Mouse (Mus musculus): ENCODE measurements around the gene Vsx2. TPM values are rescaled to one million over a fixed set of nuclear protein-coding genes. Genes with fewer than 3 reads are reported as not detected.
"Not testable (repeated sequence)": the region's sequence is repeated elsewhere in the genome, so short reads cannot be mapped to it uniquely, and the experiment has no call there.

The Vsx2 gene
- 0.08 and 0.37 TPM in 2 replicates for polyA plus RNA-seq (2016; fragmentation: Nextera tagmentation; extraction: Ambion mirVana)

- H3K27ac ChIP-seq, result no peak within 1 kb of the TSS
- H3K36me3 ChIP-seq (replicated peaks), result no peaks in the 10 kb centered on the region
- H3K4me2 ChIP-seq, result peak within 1 kb of the TSS; percentile 32; the same call in 1 of the 2 replicates
- no peak within 1 kb of the TSS for H3K9ac ChIP-seq
- WGBS, result 1% methylated on average over 25 of the region's 25 CpGs
- peak within 1 kb of the TSS; percentile 23; the same call in 1 of the 2 replicates for H3K4me3 ChIP-seq (replicated peaks)
- H3K27me3 ChIP-seq, result peaks cover 90% of the 10 kb centered on the region
- no peaks in the 10 kb centered on the region for H3K9me3 ChIP-seq
- no peak for ATAC-seq (ENCODE audit: low FRiP score)
- peaks cover 22% of the 10 kb centered on the region for H3K4me1 ChIP-seq
These were observed at the start of gene Vsx2 for GRCm38 (mm10) chr12:84569336-84569970. Vsx2 (plus strand) TSS chr12:84569762.

GRCm38 (mm10) chr12:84523728-84524127 lies 45.8 kb upstream of the Vsx2 start:
- H3K9ac ChIP-seq, result no peak overlapping the region
- H3K4me3 ChIP-seq (replicated peaks), result no peak overlapping the region
- no peak for ATAC-seq (ENCODE audit: low FRiP score)
- 35% methylated on average over 3 of the region's 3 CpGs for WGBS
- peaks cover 23% of the 10 kb centered on the region for H3K4me1 ChIP-seq
- no peaks in the 10 kb centered on the region; the same call in 1 of the 2 replicates for H3K36me3 ChIP-seq (replicated peaks)
- H3K27me3 ChIP-seq, result 0 out of 2 replicates have a peak, but pooled peaks cover 4% of the 10 kb centered on the region
- H3K9me3 ChIP-seq, result no peaks in the 10 kb centered on the region
- H3K4me2 ChIP-seq, result no peak overlapping the region
- H3K27ac ChIP-seq, result no peak overlapping the region

DNA sequence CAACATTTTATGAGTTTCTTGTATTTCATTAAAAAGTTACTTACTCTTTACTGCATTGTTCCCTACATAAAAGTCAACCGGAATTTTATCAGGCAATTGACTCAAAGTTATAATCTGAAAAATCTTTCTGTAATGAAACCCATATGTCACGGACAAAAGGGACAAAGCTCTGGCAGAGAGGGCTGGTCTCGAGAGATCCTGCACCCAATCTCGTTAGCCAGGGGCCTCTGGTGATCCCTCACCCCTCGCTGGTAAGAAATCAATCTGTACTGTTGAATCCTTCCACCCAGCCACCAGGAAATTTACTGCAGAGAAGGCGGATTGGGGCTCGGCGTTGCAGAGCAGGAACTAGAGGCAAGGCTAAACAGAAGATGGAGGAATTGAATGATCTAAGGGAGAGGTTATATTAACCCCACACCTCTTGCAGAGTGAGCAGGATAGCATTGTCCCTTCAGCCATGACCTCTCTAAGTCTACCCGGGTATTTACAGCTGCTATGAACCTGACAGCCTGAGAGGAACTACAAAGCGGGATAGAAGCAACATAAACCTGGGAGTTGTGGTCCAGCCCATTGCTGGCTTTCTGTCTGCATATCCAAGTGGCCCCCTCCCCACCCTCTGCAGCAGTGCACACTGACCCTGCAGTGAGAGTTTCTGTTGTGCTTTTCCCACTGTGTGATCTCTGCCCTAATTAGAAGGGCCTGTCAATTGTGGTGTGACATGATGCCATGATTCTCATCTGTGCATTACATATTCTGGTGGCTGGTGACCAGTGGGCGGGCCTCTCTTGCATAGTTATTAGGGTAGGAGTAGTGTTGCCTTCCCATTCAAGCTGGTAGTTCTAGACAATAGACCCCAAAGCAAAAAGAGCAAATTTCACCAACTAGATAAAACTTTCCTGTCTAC lies 45.2 kb upstream of the Vsx2 start:
- 0 out of 2 replicates have a peak, but pooled peaks cover 6% of the 10 kb centered on the region for H3K27me3 ChIP-seq
- no peak for ATAC-seq (ENCODE audit: low FRiP score)
- 49% methylated on average over 11 of the region's 11 CpGs for WGBS
- no peaks in the 10 kb centered on the region; the same call in 1 of the 2 replicates for H3K36me3 ChIP-seq (replicated peaks)
- peak overlapping the region; percentile 54; the same call in 1 of the 2 replicates for H3K27ac ChIP-seq
- no peak overlapping the region for H3K4me2 ChIP-seq
- no peaks in the 10 kb centered on the region for H3K9me3 ChIP-seq
- peaks cover 23% of the 10 kb centered on the region for H3K4me1 ChIP-seq
- no peak overlapping the region for H3K4me3 ChIP-seq (replicated peaks)
- no peak overlapping the region for H3K9ac ChIP-seq

- H3K9me3 ChIP-seq, result no peaks in the 10 kb centered on the region
- no peak overlapping the region for H3K4me3 ChIP-seq (replicated peaks)
- H3K27ac ChIP-seq, result no peak overlapping the region
- no peaks in the 10 kb centered on the region; the same call in 1 of the 2 replicates for H3K36me3 ChIP-seq (replicated peaks)
- no peak for ATAC-seq (ENCODE audit: low FRiP score)
- WGBS, result 93% methylated on average over 12 of the region's 12 CpGs
- no peak overlapping the region for H3K4me2 ChIP-seq
- H3K4me1 ChIP-seq, result peaks cover 23% of the 10 kb centered on the region
- no peak overlapping the region for H3K9ac ChIP-seq
- 0 out of 2 replicates have a peak, but pooled peaks cover 6% of the 10 kb centered on the region for H3K27me3 ChIP-seq
These were observed 44.1 kb upstream of the Vsx2 start for GRCm38 (mm10) chr12:84525422-84525821.

DNA sequence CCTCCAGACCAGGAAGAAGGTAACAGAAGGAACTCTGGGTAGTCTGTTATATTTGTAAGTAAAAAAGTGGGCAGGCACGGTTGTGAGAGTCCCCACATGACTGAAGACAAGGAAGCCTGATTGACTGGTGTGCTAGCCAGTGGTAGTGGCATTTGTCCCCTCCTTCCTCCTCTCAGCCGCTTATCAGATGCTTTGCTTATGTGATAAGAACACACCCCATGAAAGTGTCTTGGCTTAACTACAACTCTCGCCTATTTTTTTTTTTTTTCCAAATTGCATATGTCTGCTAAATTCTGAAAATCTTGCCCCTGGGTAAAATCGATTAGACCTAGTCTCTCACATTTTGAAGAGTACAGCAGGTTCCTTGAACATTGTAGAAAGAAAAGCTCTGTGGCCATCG lies 39.1 kb upstream of the Vsx2 start:
- Histone ChIP-seq H3K27ac (no peak overlapping the region), H3K4me2 (no peak overlapping the region), H3K9me3 (no peaks in the 10 kb centered on the region), H3K4me3 (replicated peaks) (no peak overlapping the region), H3K4me1 (peaks cover 38% of the 10 kb centered on the region), H3K27me3 (0 out of 2 replicates have a peak, but pooled peaks cover 3% of the 10 kb centered on the region), H3K36me3 (replicated peaks) (no peaks in the 10 kb centered on the region), H3K9ac (no peak overlapping the region)
- 85% methylated on average over 5 of the region's 5 CpGs for WGBS
- no peak for ATAC-seq (ENCODE audit: low FRiP score)

- Histone ChIP-seq H3K27ac (peak overlapping the region; percentile 89), H3K4me1 (peaks cover 36% of the 10 kb centered on the region), H3K27me3 (0 out of 2 replicates have a peak, but pooled peaks cover 3% of the 10 kb centered on the region), H3K4me3 (replicated peaks) (no peak overlapping the region), H3K36me3 (replicated peaks) (no peaks in the 10 kb centered on the region), H3K9ac (no peak overlapping the region), H3K4me2 (0 out of 2 replicates have a peak overlapping the region, but pooled peaks have one; percentile 28), H3K9me3 (no peaks in the 10 kb centered on the region)
- WGBS, result 12% methylated on average over 13 of the region's 13 CpGs
- ATAC-seq (ENCODE audit: low FRiP score), result peak; percentile 89
These were observed 37.4 kb upstream of the Vsx2 start for GRCm38 (mm10) chr12:84531906-84532829.

DNA sequence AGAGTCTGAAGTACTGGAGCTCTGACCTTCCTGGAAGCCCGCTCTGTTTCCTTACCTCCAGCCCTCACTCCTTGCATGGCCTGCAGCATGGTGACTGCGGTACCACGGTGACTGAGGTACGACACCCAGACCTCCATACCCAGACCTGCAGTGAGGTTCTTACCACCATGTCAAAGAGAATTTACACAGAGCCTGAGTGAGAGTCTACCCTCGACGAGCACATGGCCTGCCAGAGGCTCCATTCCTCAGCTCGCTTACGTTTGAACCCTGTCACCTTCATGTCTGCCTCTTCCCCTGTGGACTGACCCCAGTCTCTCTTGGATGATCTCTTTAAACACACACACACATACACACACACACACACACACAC lies 36.7 kb upstream of the Vsx2 start:
- Histone ChIP-seq H3K9me3 (no peaks in the 10 kb centered on the region), H3K36me3 (replicated peaks) (no peaks in the 10 kb centered on the region), H3K4me2 (peak overlapping the region; percentile 28; the same call in 1 of the 2 replicates), H3K4me1 (peaks cover 36% of the 10 kb centered on the region), H3K4me3 (replicated peaks) (no peak overlapping the region), H3K27ac (peak overlapping the region; percentile 89), H3K9ac (no peak overlapping the region), H3K27me3 (0 out of 2 replicates have a peak, but pooled peaks cover 3% of the 10 kb centered on the region)
- ATAC-seq (ENCODE audit: low FRiP score), result no peak; the same call in 1 of the 2 replicates
- 34% methylated on average over 8 of the region's 8 CpGs for WGBS

GRCm38 (mm10) chr12:84533706-84534486 lies 35.7 kb upstream of the Vsx2 start:
- Histone ChIP-seq H3K27me3 (0 out of 2 replicates have a peak, but pooled peaks cover 2% of the 10 kb centered on the region), H3K9me3 (no peaks in the 10 kb centered on the region), H3K4me3 (replicated peaks) (no peak overlapping the region), H3K4me2 (no peak overlapping the region), H3K27ac (peak overlapping the region; percentile 89), H3K9ac (no peak overlapping the region), H3K36me3 (replicated peaks) (no peaks in the 10 kb centered on the region), H3K4me1 (peaks cover 39% of the 10 kb centered on the region)
- WGBS, result 52% methylated on average over 7 of the region's 7 CpGs
- no peak for ATAC-seq (ENCODE audit: low FRiP score)

- not testable (repeated sequence) for H3K9ac ChIP-seq; H3K27ac ChIP-seq; H3K4me3 ChIP-seq (replicated peaks); H3K36me3 ChIP-seq (replicated peaks); H3K9me3 ChIP-seq; ATAC-seq (ENCODE audit: low FRiP score); H3K4me2 ChIP-seq
- 84% methylated on average over 3 of the region's 3 CpGs for WGBS
- peaks cover 25% of the 10 kb centered on the region for H3K4me1 ChIP-seq
- peaks cover 13% of the 10 kb centered on the region; the same call in 1 of the 2 replicates for H3K27me3 ChIP-seq
These were observed 30.0 kb upstream of the Vsx2 start for GRCm38 (mm10) chr12:84539537-84539936.

DNA sequence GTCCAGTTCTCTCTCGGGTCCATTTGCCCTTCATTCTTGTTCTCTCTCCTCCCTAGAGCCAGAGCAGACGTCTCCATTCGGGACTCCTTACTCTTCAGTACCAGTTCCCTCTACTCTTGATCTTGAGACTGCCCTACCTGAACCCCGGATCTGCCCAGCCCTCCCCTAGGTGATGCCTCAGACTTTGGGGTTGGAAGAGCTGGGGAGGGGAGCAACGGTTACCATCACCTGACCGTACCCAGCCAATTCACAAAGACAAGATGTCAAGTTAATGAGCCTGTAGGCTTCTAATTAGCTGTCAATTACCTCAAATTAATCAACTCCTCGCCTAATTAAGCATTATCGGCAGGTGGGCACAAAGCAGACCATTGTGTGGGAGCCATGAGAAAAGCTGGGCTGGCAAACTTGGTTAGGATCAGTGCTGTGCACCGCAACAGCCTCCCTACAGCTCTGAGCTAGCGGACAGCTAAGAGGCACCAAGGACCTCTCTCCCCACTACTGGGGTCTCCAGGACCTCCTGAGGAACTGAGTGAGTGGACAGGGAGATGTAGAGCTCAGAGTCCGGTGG lies 28.1 kb upstream of the Vsx2 start:
- peaks cover 13% of the 10 kb centered on the region; the same call in 1 of the 2 replicates for H3K27me3 ChIP-seq
- no peak overlapping the region for H3K9ac ChIP-seq
- peaks cover 20% of the 10 kb centered on the region; the same call in 1 of the 2 replicates for H3K4me1 ChIP-seq
- no peak overlapping the region for H3K4me3 ChIP-seq (replicated peaks)
- H3K4me2 ChIP-seq, result no peak overlapping the region
- 39% methylated on average over 11 of the region's 11 CpGs for WGBS
- peak; percentile 76; the same call in 1 of the 2 replicates for ATAC-seq (ENCODE audit: low FRiP score)
- no peaks in the 10 kb centered on the region for H3K9me3 ChIP-seq
- peak overlapping the region; percentile 73 for H3K27ac ChIP-seq
- H3K36me3 ChIP-seq (replicated peaks), result no peaks in the 10 kb centered on the region
